In the genomic region with DNA sequence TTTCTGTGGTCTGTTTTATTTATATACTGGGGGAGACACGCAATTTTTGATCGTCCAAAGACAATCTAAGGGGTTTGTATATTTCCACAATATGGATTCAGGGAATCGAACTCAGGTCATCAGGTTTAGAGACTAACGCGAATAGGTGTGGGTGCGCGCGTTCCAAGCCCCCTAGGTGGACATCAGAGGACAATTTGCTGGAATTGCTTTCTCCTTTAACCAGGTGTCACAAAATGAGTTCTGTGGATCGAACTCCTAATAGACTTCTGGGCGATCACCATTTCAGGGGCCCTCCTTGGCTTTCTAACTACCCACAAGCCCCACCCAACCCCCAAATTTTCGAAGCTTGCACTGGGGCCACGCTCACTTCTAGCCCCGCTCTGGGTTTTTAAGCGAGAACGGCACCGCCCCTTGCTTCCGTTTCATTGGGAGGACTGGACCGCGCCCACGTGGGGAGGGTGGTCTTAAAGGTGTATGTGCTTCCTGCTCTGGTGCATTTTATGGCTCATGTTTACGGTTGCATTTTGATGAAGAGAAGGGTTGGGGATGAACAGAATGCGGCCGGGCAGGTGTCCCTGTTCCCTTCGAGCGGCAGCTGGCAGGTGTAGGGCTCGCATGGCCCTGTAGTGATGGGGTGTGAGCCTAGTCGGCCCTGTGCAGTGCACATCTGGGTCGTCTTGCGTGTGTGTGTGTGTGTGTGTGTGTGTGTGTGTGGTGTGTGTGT, we compare ENCODE assay signal across 9 mouse cellular contexts. TPM values are rescaled to one million over a fixed set of nuclear protein-coding genes. Genes with fewer than 3 reads are reported as not detected.
DNase-seq lines count a peak whose midpoint lies in the region; ATAC-seq lines count a peak whose summit lies in the region.
"Had no signal": no experiment of that assay in that cellular context is flagged by ENCODE, and none has a peak within 500 bp of the region (broad histone marks: within the 10 kb centered on the region; RNA-seq: fewer than 3 reads in every experiment).

No protein-coding gene starts in this region.

- H3K36me3 ChIP-seq in hindbrain, embryonic 11.5 days (ENCODE audit: control insufficient read depth, insufficient read depth, low read length), result no peaks in the 10 kb centered on the region

- peak overlapping the region; percentile 27 for H3K4me3 ChIP-seq in hindbrain, embryonic 11.5 days (ENCODE audit: low read depth, low read length)

- H3K27ac ChIP-seq in hindbrain, embryonic 11.5 days (ENCODE audit: low read depth, low read length), result peak overlapping the region; percentile 24; the same call in 1 of the 2 replicates

- H3K4me2 ChIP-seq in hindbrain, embryonic 11.5 days (replicated peaks; ENCODE audit: low read depth, low read length), result peak overlapping the region; percentile 66

- H3K4me1 ChIP-seq in hindbrain, embryonic 11.5 days (replicated peaks; ENCODE audit: control insufficient read depth, insufficient read depth, low read length), result peaks cover 8% of the 10 kb centered on the region

- WGBS in hindbrain, embryonic 11.5 days, result 6% methylated on average over 29 of the region's 29 CpGs

- peak; percentile 86 for DNase-seq in MEL-GATA-1-ER (ENCODE audit: extremely low read depth, low read depth)
- DNase-seq in cerebellum, adult 8-10 months, result peak; percentile 77
- peak; percentile 79 for DNase-seq in forelimb bud, embryonic 11.5 days (ENCODE audit: low read depth, low spot score)
- DNase-seq in hindbrain, embryonic 11.5 days (ENCODE audit: low spot score), result peak; percentile 80
- peak; percentile 72 to 74 for DNase-seq in layer of hippocampus, postnatal 36 days
- peak; percentile 96 for DNase-seq in lung, postnatal 36 days
- DNase-seq in retina, postnatal 1 day, result peak; percentile 86
- peak; percentile 90 for DNase-seq in thymus, postnatal 4 days

- peak overlapping the region; percentile 29; the same call in 1 of the 2 replicates for H3K9ac ChIP-seq in hindbrain, embryonic 11.5 days (ENCODE audit: low read depth, low read length)

- H3K9me3 ChIP-seq in hindbrain, embryonic 11.5 days (ENCODE audit: control insufficient read depth, low read length), result no peaks in the 10 kb centered on the region

- H3K27me3 ChIP-seq in hindbrain, embryonic 11.5 days (ENCODE audit: control insufficient read depth, insufficient read depth, low read length), result no peaks in the 10 kb centered on the region

- no peak for ATAC-seq in hindbrain, embryonic 11.5 days (ENCODE audit: low FRiP score)

RNA-seq across cellular contexts. Expression of gene Pias4, which starts 1.0 kb away (rescaled TPM):
- 52.7 and 54.1 TPM in 2 replicates for polyA plus RNA-seq in hindbrain, embryonic 11.5 days (2014; fragmentation: Nextera tagmentation; extraction: Ambion mirVana)
- 10 to 100 TPM; 26.2 to 29.8 TPM for total RNA-seq in layer of hippocampus, postnatal 36 days (2021)

RNA-seq across cellular contexts. Expression of gene Eef2, which starts 7.7 kb away (rescaled TPM):
- polyA plus RNA-seq in hindbrain, embryonic 11.5 days (2014; fragmentation: Nextera tagmentation; extraction: Ambion mirVana), result 380 and 413 TPM in 2 replicates
- total RNA-seq in layer of hippocampus, postnatal 36 days (2021), result 100 to 1,000 TPM; 868 to 892 TPM

RNA-seq across cellular contexts. Expression of gene Dapk3, which starts 14.1 kb away (rescaled TPM):
- 49.9 and 53.3 TPM in 2 replicates for polyA plus RNA-seq in hindbrain, embryonic 11.5 days (2014; fragmentation: Nextera tagmentation; extraction: Ambion mirVana)
- 10 to 100 TPM; 65.6 to 77.8 TPM for total RNA-seq in layer of hippocampus, postnatal 36 days (2021)

RNA-seq across cellular contexts. Expression of gene 4930442H23Rik, which starts 15.0 kb away (rescaled TPM):
- polyA plus RNA-seq in hindbrain, embryonic 11.5 days (2014; fragmentation: Nextera tagmentation; extraction: Ambion mirVana), result not detected in 2 replicates
- not detected for total RNA-seq in layer of hippocampus, postnatal 36 days (2021)
- total RNA-seq: left cerebral cortex, adult 8-10 months had no signal

RNA-seq across cellular contexts. Expression of gene Nmrk2, which starts 33.2 kb away (rescaled TPM):
- polyA plus RNA-seq in hindbrain, embryonic 11.5 days (2014; fragmentation: Nextera tagmentation; extraction: Ambion mirVana), result 0.08 TPM in 1 of 2 replicates, not detected in the other
- total RNA-seq in layer of hippocampus, postnatal 36 days (2021), result under 1 TPM; 0.20 to 0.25 TPM
